Mouse (Mus musculus) left cerebral cortex, adult 6 months (tissue): ENCODE results near the gene Ggps1. TPM values are rescaled to one million over a fixed set of nuclear protein-coding genes. Genes with fewer than 3 reads are reported as not detected.

ENCODE experiments used
- long read RNA-seq, 2 experiments: library from polyadenylated mRNA; unstranded; transcript quantifications; one replicate each; pipeline ENCODE4 v2.0.0; 2019 to 2020
- polyA plus RNA-seq: library from polyadenylated mRNA; unstranded; fragments of <200 nt; fragmentation: Nextera tagmentation; gene quantifications from 2 replicates; pipeline ENCODE4 v1.2.3, GENCODE M21; 2021

The Ggps1 gene
- polyA plus RNA-seq = 37.4 and 44.2 TPM in 2 replicates
- long read RNA-seq, experiment 1, full-length matches to known transcripts = 115 of 210 reads
- long read RNA-seq, experiment 1, partial matches to known transcripts = 64 of 210 reads
- long read RNA-seq, experiment 1, other reads (novel, unspliced or antisense) = 31 of 210 reads
- long read RNA-seq, experiment 2, full-length matches to known transcripts = 25 of 53 reads
- long read RNA-seq, experiment 2, partial matches to known transcripts = 3 of 53 reads
- long read RNA-seq, experiment 2, other reads (novel, unspliced or antisense) = 25 of 53 reads

GRCm38 (mm10) chr13:14063013-14063941 is at the start of gene Ggps1, which contains the start of gene Arid4b:
TSS of gene Ggps1 (minus strand) at chr13:14063488.
TSS of gene Arid4b (plus strand) at chr13:14063232.

DNA sequence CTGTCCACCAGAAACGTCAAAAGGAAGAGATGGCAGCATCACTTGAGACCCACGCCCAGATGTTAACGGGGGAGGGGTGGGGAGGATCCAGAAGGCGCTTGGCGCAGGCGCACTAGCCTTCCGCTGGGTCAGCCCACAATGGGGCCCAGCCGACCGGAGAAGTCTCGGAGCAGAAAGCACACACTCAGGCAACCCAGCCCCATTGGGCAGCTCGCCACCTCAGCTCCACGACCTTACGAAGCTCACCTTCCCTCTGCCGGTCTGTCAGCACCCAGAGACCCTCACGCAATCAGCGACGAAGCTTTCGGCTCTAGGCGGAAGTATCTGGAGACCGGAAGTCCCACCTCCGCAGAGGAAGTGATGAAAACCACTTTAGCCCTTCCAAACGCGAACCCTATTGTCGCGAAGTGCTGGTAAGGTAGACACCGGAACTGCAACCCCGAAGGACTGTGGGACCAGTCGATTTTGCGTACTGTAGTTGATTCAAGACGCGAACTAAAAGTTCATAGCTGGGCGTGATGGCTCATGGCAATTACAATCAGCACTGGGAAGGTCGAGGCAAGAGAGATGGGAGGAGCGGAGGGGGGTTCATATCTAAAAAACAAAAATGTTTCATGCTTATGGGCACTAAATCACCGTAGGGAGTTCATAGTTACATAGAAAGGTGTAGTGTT is 23.9 kb downstream of the Ggps1 start, which contains the start of gene Tbce:
Gene Tbce (minus strand): TSS at position 347 of the 674 bp plus-strand sequence.

Other genes with a start within 250 kb of the Ggps1 start
- gene B3galnt2, start 109.0 kb downstream of the Ggps1 start, polyA plus RNA-seq = 4.3 and 4.8 TPM in 2 replicates
- 25.0 and 32.6 TPM in 2 replicates for gene Tbce, start 23.9 kb downstream of the Ggps1 start, polyA plus RNA-seq
- gene Arid4b, start 256 bp downstream of the Ggps1 start, polyA plus RNA-seq = 22.4 and 27.2 TPM in 2 replicates